Mouse (Mus musculus) thymus, postnatal 10 days (tissue): ENCODE measurements around the gene Zfp346.
"Not testable (repeated sequence)": the region's sequence is repeated elsewhere in the genome, so short reads cannot be mapped to it uniquely, and the experiment has no call there.

ENCODE experiments used
- DNase-seq, 2 experiments: peaks; one replicate each; pipeline ENCODE4 v3.0.0; 2021; ENCODE audit warnings: low spot score in 2 of 2

Zfp346 gene

DNA sequence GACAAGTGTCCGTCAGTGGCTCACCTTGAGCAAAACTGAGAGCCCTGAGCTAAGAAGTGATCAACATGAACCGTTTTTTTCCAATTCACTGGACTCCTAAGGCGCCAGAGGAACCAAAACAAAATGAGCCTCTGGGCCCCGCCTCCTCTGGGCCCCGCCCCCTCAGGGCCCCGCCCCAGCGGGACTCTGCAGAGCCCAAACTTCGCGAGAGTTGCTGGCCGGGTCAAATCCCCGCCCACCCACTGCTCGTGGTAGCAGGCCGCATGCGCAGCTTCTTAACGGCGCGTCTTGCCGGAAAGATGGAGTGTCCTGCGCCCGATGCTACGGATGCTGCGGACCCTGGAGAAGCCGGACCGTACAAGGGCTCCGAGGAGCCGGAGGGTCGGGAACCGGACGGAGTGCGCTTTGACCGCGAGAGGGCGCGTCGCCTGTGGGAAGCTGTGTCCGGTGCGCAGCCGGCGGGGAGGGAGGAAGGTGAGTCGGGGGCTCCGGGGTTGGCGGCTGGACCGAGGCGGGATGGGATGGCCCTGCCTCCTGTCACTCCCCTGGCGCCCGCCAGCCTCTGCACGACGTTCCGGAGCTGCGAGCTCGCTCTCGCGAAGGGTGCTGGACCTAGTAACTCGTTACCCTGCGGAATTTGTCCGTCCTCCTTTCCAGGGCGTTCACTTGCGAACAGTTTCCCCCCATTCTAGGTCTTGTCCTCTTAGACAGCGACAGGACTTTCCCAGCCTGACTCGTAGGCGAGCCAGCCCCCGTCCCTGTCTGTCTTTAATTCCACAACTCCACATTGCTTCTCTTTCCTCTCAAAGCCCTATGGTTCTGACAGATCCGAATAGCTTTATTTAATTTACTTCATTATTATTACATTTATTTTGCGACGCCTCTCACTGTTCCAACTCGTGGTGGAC lies at the start of gene Zfp346:
Gene Zfp346 (plus strand): TSS at position 267 of the 908 bp plus-strand sequence.
- peak; percentile 94 to 96 for DNase-seq

DNA sequence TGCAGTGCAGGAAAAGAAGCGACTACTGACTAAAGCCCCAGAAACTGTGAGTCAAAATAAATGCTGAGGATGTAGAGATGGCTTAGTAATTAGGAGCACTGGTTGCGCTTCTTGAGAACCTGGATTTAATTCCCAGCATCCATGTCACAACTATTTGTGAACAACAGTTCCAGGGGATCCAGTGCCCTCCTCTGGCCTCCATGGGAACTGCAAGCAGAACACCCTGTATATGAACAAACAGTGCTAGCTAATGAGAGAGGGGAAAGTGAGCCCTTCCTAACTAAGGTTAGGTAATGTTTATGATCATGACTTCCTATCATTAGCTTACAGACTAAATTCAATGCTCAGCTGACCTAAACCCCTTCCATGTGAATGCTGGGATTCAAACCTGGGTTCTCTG lies 47.1 kb upstream of the Zfp346 start:
- DNase-seq = peak in 1 of 2 experiments; percentile 22

DNA sequence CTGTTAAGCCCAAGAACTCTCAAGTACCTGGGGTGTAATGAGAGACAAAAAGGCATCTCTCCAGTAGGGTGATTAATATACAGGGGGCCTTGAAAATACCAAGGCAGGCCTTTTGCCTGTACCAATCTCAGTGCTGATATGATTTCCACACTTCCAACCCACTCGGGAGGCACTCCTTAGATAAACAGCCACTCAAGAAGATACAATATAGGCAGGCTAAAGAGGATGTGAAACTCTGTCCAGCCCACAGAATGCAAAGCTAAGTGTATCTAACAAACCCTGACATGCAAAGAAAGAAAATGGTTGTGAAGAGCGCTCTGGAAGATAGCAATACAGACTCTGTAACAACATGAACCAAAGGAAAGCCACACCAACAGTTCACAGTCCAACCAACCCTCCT lies 41.8 kb upstream of the Zfp346 start:
- no peak for DNase-seq

- no peak for DNase-seq
Measured at GRCm38 (mm10) chr13:55069719-55070118, 35.4 kb upstream of the Zfp346 start.

- DNase-seq = peak in 1 of 2 experiments; percentile 7
Measured at GRCm38 (mm10) chr13:55071322-55071721, 33.8 kb upstream of the Zfp346 start.

DNA sequence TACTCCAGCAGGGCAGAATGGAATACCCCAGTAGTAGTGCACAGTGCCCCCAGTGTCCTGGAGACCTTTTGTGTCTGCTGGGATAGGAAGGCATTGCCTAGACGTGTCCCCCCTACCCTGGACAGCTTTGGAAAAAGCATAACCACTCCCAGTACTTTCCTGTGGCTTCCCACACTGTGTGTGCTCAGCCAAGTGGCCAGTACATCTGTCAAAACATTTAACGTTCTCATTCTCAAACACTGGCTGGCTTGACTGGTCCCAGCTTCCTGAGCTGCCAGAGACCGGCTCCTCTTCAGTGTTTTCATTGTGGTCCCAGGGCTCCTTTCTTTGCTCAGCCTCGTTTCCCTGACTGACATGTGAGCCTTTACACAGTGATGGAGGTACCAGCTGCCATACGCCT lies 29.5 kb upstream of the Zfp346 start:
- no peak for DNase-seq

DNA sequence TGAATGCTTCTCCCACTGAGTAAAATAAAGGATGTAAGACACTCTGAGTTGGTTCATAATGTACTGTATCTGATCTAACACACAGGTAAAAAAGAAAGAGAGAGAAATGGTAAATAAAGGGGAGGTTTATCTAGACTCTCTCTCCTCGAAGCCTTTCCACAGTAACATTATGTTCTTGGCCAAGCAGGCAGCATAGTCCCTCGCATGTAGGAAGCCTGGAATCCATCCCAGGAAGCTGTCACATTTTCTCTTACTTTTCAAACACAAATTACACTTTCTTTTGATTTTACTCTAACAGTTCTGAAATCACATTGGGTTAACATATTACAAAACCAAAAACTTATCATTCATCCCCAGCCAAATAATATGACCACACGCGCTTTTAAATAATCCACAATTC lies 12.5 kb upstream of the Zfp346 start:
- no peak for DNase-seq

DNA sequence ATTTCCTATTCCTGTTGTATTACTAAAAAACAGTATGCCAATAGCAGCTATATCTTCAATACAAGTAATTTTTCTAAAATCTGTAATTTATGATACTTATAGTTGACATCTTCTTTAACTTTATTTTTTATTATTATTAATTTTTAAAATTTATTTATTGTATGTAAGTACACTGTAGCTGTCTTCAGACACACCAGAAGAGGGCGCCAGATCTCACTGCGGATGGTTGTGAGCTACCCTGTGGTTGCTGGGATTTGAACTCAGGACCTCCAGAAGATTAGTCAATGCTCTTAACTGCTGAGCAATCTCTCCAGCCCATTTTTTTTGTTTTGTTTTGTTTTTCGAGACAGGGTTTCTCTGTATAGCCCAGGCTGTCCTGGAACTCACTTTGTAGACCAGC lies 7.3 kb upstream of the Zfp346 start:
- DNase-seq = not testable (repeated sequence)

- DNase-seq = peak; percentile 25 to 30
Measured at GRCm38 (mm10) chr13:55099066-55099725, 5.9 kb upstream of the Zfp346 start.

- peak; percentile 81 to 85 for DNase-seq
Measured at GRCm38 (mm10) chr13:55099726-55100478, 5.2 kb upstream of the Zfp346 start, which contains the start of gene Uimc1. Gene Uimc1 (minus strand): TSS chr13:55100300.

DNA sequence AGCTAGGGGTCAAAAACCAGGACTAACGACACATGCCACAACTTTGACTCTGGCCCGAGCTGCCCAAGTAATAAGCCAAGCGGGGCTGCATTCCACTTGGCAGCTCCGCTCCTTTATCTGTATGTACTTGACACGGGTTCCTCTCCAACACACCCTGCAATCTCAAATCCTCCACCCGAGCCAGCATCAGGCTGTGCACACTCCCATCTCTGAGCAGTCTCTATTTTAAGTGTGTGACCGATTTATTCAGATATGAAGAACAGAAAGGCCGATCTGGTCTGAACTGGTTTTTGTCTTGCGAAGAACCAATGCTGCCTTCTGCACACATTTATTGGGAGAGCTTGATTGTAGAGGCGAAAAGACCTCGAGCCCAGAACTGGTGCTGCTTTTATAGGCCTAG lies 3.5 kb upstream of the Zfp346 start:
- DNase-seq = no peak

- no peak for DNase-seq
Measured at GRCm38 (mm10) chr13:55102366-55102765, 2.7 kb upstream of the Zfp346 start.

- no peak for DNase-seq
Measured at GRCm38 (mm10) chr13:55103351-55103750, 1.8 kb upstream of the Zfp346 start.

- DNase-seq = no peak
Measured at GRCm38 (mm10) chr13:55105953-55106691, 1.0 kb downstream of the Zfp346 start.

DNA sequence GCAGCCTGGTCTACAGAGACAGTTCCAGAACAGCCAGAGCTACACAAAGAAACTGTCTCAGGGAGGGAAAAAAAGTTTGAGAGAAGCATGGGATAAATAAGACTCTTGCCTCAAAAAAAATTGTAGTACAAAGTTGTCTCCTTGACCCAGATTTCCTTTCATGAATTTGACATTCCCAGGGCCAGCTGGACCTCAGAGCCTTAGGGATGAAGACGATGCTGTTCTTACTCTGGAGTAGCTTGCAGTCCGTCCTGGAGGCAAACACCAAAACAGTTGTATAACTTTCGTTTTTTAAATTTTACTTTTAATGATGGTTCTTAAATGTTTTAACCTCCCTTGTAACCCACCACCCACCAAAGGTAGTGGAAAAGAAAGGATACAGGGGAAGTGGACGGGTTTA lies 2.0 kb downstream of the Zfp346 start:
- no peak for DNase-seq

DNA sequence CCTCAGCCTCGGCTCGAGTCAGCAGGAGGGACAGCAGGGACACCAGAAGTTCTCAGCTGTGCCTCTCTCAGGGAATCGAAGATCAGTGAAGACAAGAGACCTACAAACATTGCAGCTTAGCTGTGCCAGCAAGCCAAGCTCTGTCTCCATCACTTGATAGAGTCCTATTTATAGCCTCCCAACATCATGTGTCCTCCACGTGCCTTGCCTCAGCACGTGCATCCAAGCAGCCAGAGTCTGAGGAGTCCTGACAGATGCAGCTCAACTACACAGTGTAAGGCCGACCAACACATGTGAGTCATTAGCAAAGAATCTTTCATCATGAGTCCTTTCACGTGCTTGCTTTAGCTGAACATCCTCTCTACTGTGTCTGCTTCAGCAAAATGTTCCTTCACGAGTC lies 2.6 kb downstream of the Zfp346 start:
- no peak for DNase-seq

DNA sequence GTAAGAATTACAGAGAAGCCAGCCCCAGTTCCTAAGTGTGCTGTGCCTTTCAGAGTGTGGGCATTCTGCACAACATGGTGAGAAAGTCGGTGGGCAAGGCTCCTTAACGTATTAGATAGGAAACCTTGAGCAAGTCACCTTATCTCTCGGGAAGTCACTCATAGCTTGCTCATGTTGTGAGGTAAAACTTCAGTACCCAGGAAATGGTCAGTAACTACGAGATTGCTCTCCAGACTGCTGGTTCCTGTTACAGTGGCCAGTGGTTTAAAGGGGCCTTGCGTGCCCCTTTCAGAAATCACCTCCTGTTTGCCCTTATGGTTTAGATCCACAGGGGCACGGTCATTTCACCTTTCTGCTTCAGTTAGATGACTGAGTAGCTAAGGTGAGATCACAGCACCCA lies 9.3 kb downstream of the Zfp346 start:
- no peak for DNase-seq

DNA sequence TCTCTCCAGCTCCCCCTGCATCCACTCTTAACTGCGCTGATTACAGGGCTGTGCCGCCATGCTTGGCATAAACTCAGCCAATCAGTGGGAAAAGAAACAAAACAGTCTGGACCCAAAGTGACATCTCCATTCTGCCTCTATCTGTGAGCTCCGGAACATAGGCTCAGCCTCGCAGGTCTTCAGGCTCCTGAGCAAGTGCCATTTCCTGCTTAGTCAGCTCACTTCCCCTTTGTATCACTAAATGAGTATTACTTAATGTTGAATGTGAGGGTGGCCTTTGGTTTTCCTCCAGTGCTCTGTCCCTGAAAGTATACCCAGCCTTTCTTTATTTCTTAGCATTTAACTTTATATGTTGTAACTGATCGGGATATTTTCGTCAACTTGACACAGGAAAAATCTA lies 19.8 kb downstream of the Zfp346 start:
- DNase-seq = no peak

DNA sequence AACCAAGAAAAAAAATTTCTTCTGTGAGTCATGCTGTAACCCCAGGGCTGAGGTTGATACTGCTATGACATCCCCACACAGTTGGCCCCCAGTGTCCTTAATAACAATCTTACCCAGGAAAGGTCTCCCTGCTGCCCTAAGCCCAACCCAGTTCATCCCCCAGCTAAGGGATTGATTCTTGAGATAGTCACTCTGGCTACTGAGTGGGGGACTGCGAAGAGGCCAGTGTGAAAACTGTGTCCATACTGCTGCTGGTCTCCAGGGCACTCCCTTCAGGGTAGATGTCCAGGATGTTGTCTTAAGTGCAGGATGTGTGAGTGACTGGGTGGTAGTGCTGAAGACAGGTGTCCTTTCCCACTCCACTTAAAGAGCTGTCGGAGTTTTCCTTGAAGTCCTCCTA lies 28.3 kb downstream of the Zfp346 start, which contains the start of gene Gm17617:
Gene Gm17617 (minus strand): TSS at position 101 of the 400 bp plus-strand sequence.
- no peak for DNase-seq

DNA sequence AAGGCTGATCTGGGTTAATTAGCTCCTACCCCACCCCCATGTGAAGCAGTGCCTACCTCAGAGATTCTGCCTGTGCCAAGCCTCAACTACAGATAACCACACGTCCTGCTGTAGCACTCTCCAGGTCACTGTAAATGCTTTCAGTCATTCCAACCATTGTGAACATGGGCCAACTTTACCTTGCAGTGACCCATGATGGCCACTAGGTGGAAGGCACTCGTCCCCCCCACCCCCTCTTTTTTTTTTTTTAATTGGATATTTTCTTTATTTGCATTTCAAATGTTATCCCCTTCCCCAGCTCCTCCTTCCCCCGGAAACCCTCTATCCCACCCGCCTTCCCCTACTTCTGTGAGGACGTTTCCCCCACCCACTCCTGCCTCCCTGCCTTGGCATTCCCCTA lies 30.3 kb downstream of the Zfp346 start:
- DNase-seq = no peak

GRCm38 (mm10) chr13:55140271-55140670 lies 35.2 kb downstream of the Zfp346 start:
- DNase-seq = no peak
